8 mouse cellular contexts compared by ENCODE assay signal in genomic region chr4:143212341-143213174, GRCm38 (mm10). TPM values are rescaled to one million over a fixed set of nuclear protein-coding genes. Genes with fewer than 3 reads are reported as not detected.
A peak's percentile ranks its signal among the peaks of the same experiment; 100 is the strongest.
DNase-seq lines count a peak whose midpoint lies in the region; ATAC-seq and TF ChIP-seq lines count a peak whose summit lies in the region.

Gene Prdm2, minus strand, starts transcription at chr4:143212995.

- H3K4me1 ChIP-seq in hindbrain, postnatal 0 days (ENCODE audit: insufficient read depth, low read length), result peaks cover 6% of the 10 kb centered on the region; the same call in 1 of the 2 replicates

- ATAC-seq in hindbrain, postnatal 0 days, result peak; percentile 86

- intact Hi-C loops in left cerebral cortex, adult 2 months (cut with DNase I), result loop anchor here (1.0 kb wide), 1 partner anchor 99 kb away; no protein-coding TSS in a partner anchor

- peak within 1 kb of the TSS; percentile 96 for H3K9ac ChIP-seq in hindbrain, postnatal 0 days (replicated peaks; ENCODE audit: low read length)

- H3K27me3 ChIP-seq in hindbrain, postnatal 0 days (ENCODE audit: insufficient read depth, low read length), result no peaks in the 10 kb centered on the region

- H3K9me3 ChIP-seq in hindbrain, postnatal 0 days (ENCODE audit: low read length), result no peaks in the 10 kb centered on the region

- WGBS in hindbrain, postnatal 0 days, result 5% methylated on average over 94 of the region's 96 CpGs

- peak within 1 kb of the TSS; percentile 73 for H3K4me2 ChIP-seq in hindbrain, postnatal 0 days (ENCODE audit: low read depth, low read length)

- peak; percentile 68 to 90 for DNase-seq in adrenal gland, adult (ENCODE audit: inconsistent age in 2 of 2, low spot score in 1 of 2)
- peak; percentile 82 for DNase-seq in embryo, embryonic 10 days (ENCODE audit: low spot score)
- peak; percentile 67 for DNase-seq in gastrocnemius, postnatal 10 days
- peak; percentile 84 for DNase-seq in hindbrain, postnatal 0 days (ENCODE audit: low spot score)
- peak; percentile 66 to 74 for DNase-seq in left cerebral cortex, adult 2 months (ENCODE audit: extremely low spot score in 1 of 2, low spot score in 2 of 2)
- DNase-seq in lung, postnatal 4 days, result peak; percentile 80
- DNase-seq in retina, postnatal 1 day, result peak; percentile 85
- DNase-seq in thymus, postnatal 4 days, result peak; percentile 83

- TF ChIP-seq CTCF in hindbrain, postnatal 0 days (IDR thresholded peaks at IDR 0.05; ENCODE audit: low read depth), result no peak
- TF ChIP-seq CTCF in left cerebral cortex, adult 2 months (IDR thresholded peaks at IDR 0.05), result no peak; the same call in 1 of the 2 replicates

- peak within 1 kb of the TSS; percentile 92 for H3K27ac ChIP-seq in hindbrain, postnatal 0 days
- H3K27ac ChIP-seq in left cerebral cortex, adult 2 months, result peak within 1 kb of the TSS; percentile 95

- no peaks in the 10 kb centered on the region for H3K36me3 ChIP-seq in hindbrain, postnatal 0 days (ENCODE audit: insufficient read depth, low read length)

- H3K4me3 ChIP-seq in hindbrain, postnatal 0 days (ENCODE audit: low read length), result peak within 1 kb of the TSS; percentile 86
- H3K4me3 ChIP-seq in left cerebral cortex, adult 2 months, result peak within 1 kb of the TSS; percentile 96

RNA-seq across cellular contexts. Expression of gene Prdm2, which starts in this region (rescaled TPM):
- total RNA-seq in gastrocnemius, postnatal 10 days (2021), result 10 to 100 TPM; 20.4 to 25.9 TPM
- 16.6 and 23.8 TPM in 2 replicates for total RNA-seq in hindbrain, postnatal 0 days (2014; rRNA removed)
- polyA plus RNA-seq in hindbrain, postnatal 0 days (2015; fragmentation: Nextera tagmentation; extraction: Ambion mirVana), result 10.3 and 11.0 TPM in 2 replicates
- 10 to 100 TPM; 43.3 to 49.2 TPM for total RNA-seq in left cerebral cortex, adult 2 months (2021)

Comparison
In these comparisons a context has a peak if more than half of its experiments do, and no peak if none do; other contexts are left out.
1. Peak in every context shown above with its lines: DNase-seq, ATAC-seq, H3K4me3 ChIP-seq and H3K27ac ChIP-seq.